Mouse (Mus musculus) bone marrow macrophage, adult 2 months (primary cell): ENCODE results near the gene Zfp978. TPM values are rescaled to one million over a fixed set of nuclear protein-coding genes. Genes with fewer than 3 reads are reported as not detected.
"Not testable (repeated sequence)": the region's sequence is repeated elsewhere in the genome, so short reads cannot be mapped to it uniquely, and the experiment has no call there.

Experiments
- H3K27ac ChIP-seq: 2 replicates; pipeline ENCODE4 v1.5.1; 2012; ENCODE audit warnings: low read depth, low read length; ENCODE audit not compliant: insufficient read depth
- H3K4me1 ChIP-seq: 2 replicates; pipeline ENCODE4 v1.6.1; 2012; ENCODE audit warnings: low read length; ENCODE audit not compliant: control insufficient read depth, insufficient read depth
- H3K4me3 ChIP-seq: 2 replicates; pipeline ENCODE4 v1.5.1; 2012; ENCODE audit warnings: mild to moderate bottlenecking, low read length, moderate library complexity; ENCODE audit not compliant: insufficient read depth
- CTCF ChIP-seq: IDR thresholded peaks from 2 replicates; pipeline ENCODE4 v1.5.1; 2012; ENCODE audit warnings: low read depth, mild to moderate bottlenecking, low read length, moderate library complexity
- POLR2A ChIP-seq: IDR thresholded peaks from 2 replicates; pipeline ENCODE4 v1.6.1; 2012; ENCODE audit warnings: mild to moderate bottlenecking, low read depth, low read length, borderline replicate concordance
- polyA plus RNA-seq: library from polyadenylated mRNA; stranded (reverse); fragments of >200 nt; gene quantifications from 2 replicates; pipeline ENCODE4 v1.2.4, GENCODE M21; 2012; ENCODE audit not compliant: missing spikeins, insufficient read depth, insufficient read length

Zfp978 gene
- 0.85 TPM in 1 of 2 replicates, not detected in the other for polyA plus RNA-seq

- not testable (repeated sequence) for H3K4me3 ChIP-seq, H3K27ac ChIP-seq, H3K4me1 ChIP-seq
Measured at GRCm38 (mm10) chr4:147361003-147361402, at the start of gene Zfp978. Gene Zfp978, plus strand, starts transcription at chr4:147361303.

DNA sequence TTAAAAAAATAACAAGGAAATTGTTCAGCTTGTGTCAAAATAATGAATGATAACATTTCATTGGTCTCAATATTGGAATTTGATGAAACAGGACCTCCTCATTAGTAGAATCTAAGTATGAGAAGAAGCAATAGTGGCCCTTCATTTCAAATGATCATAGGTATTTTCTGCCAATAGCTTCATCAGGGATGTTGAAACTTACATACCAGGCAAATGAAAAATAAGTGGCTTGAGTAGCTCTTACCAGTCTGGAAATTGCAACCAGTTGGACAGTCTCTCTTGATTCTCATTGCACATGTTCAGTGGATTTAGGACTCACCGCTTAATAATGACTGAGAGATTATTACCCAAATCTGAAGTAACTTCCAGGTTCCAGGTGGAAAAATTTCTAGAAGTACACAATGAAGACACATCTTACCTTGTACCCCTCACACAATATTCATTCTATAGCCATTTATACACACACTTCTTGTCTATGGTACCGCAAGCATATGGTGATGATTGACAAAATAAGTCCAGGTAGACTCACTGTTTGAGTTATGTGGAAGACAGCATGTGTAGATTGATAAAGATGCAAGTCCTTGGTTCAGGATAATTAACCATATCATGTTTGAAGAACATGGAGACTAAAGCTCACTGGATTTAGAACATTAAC lies 25.9 kb upstream of the Zfp978 start:
- not testable (repeated sequence) for H3K4me3 ChIP-seq, H3K4me1 ChIP-seq, H3K27ac ChIP-seq

- H3K27ac ChIP-seq, H3K4me3 ChIP-seq, H3K4me1 ChIP-seq: not testable (repeated sequence)
Measured at GRCm38 (mm10) chr4:147335691-147336367, 25.3 kb upstream of the Zfp978 start.

GRCm38 (mm10) chr4:147336368-147337195 lies 24.5 kb upstream of the Zfp978 start:
- not testable (repeated sequence) for H3K4me1 ChIP-seq, H3K4me3 ChIP-seq, H3K27ac ChIP-seq

DNA sequence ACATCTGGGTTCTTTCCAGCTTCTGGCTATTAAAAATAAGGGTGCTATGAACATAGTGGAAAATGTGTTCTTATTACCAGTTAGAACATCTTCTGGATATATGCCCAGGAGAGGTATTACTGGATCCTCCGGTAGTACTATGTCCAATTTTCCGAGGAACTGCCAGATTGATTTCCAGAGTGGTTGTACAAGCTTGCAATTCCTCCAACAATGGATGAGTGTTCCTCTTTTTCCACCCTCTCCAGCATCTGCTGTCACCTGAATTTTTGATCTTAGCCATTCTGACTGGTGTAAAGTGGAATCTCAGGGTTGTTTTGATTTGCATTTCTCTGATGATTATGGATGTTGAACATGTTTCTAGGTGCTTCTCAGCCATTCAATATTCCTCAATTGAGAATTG lies 23.6 kb upstream of the Zfp978 start:
- H3K4me1 ChIP-seq, H3K27ac ChIP-seq, H3K4me3 ChIP-seq: not testable (repeated sequence)

DNA sequence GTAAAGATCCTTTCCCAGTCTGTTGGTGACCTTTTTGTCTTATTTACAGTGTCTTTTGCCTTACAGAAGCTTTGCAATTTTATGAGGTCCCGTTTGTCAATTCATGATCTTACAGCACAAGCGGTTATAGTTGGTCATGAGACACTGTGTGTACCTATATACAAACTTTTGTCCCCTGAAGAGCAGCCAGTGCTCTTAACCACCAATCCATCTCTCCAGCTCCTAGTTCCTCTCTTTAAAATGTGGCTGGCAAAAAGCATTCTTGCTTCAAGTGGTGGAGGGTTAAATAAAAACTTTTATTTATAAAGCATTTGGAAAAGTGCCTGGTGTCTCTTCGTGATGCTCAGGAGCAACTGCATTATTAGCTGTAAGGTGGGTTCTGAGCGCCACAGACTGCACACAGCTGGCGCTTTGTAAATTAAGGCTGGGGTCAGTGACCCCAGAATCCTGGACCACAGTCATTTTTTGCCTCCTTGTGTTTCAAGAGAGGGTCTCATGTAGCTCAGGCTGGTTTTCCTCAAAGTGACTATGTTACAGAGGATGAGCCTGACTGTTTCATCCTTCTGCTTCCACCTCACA lies 23.0 kb upstream of the Zfp978 start:
- no peak for TF ChIP-seq POLR2A
- no peak for TF ChIP-seq CTCF
- no peak overlapping the region for H3K27ac ChIP-seq
- no peaks in the 10 kb centered on the region for H3K4me1 ChIP-seq
- no peak overlapping the region for H3K4me3 ChIP-seq

DNA sequence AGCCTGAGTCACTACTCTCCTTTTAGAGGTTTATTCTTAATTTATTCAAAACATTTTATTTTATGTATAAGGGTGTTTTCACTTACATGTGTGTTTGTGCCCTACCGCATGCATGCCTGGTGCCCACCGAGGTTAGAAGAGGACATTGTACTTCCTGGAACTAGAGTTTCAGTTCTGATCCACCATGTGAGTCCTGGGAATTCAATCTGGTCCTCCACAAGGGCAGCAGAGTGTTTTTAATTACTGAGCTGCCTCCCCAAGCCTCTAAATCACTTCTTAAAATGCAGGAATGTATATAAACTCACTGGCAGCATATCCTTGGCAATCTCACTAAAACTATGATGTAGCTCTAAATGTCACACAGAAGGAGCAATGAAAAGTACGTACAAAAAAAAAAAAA lies 22.4 kb upstream of the Zfp978 start:
- H3K4me1 ChIP-seq, result not testable (repeated sequence)

GRCm38 (mm10) chr4:147339601-147340219 lies 21.4 kb upstream of the Zfp978 start:
- not testable (repeated sequence) for H3K27ac ChIP-seq, H3K4me1 ChIP-seq

More for the DNA sequence above, 22.4 kb upstream of the Zfp978 start:
- not testable (repeated sequence) for H3K4me3 ChIP-seq, H3K27ac ChIP-seq

GRCm38 (mm10) chr4:147340236-147340635 lies 20.9 kb upstream of the Zfp978 start:
- H3K4me3 ChIP-seq, H3K4me1 ChIP-seq, H3K27ac ChIP-seq: not testable (repeated sequence)

More at GRCm38 (mm10) chr4:147339601-147340219, 21.4 kb upstream of the Zfp978 start:
- not testable (repeated sequence) for H3K4me3 ChIP-seq

DNA sequence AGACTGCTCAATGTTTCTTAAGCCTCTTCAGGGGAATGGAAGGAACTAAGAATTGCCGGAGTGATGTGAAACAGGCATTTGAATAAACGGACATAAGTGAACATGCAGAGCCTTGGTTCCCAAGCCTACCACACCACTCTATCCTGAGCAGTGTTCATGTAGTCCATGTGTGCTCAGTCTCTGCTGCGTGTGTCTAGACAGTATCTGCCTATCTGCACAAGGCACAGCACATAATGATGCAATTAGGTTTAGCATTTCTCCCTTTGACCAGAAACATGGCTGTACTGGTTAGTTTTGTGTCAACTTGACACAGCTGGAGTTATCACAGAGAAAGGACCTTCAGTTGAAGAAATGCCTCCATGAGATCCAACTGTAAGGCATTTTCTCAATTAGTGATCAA lies 20.2 kb upstream of the Zfp978 start:
- not testable (repeated sequence) for H3K4me1 ChIP-seq, H3K4me3 ChIP-seq, H3K27ac ChIP-seq

DNA sequence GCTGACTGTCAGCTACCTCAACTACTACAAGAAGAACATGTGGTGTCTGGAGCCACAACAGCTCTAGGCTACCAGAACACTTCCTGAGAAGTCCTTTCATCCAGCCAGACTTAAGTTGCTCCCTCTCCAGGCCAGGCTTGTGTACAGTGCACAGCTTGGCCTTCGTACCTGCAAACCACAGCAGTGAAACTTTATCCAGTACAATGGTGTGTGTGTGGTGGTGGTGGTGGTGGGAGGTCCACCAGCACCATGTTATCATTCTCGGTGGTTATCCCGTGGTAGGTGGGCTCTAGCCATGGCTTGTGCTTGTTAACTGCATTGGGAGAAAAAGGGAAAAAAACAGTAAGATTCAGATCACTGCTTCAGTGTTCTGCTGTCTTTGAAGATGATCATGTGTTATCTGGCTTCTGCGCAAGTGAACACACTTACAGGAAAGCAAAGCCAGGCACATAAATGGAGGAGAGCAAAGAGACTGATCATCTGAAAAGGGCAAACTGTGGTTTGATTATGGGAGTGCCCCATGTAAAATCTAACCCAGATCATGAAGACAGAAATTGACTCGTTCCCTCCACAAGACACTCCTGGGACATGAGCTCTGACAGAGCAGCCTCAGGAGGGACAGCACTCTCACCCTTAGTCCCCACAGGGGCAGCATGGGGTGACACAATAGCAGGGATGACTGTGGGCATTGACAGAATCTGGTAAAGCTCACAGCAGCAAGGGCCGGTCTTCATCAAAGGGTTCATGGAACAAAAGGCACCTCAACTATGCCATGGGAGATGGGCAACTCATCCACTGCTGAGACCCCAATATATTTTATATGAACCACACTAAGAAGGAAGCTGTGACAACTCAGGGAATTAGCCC lies 17.8 kb upstream of the Zfp978 start:
- H3K4me3 ChIP-seq, H3K4me1 ChIP-seq: not testable (repeated sequence)

DNA sequence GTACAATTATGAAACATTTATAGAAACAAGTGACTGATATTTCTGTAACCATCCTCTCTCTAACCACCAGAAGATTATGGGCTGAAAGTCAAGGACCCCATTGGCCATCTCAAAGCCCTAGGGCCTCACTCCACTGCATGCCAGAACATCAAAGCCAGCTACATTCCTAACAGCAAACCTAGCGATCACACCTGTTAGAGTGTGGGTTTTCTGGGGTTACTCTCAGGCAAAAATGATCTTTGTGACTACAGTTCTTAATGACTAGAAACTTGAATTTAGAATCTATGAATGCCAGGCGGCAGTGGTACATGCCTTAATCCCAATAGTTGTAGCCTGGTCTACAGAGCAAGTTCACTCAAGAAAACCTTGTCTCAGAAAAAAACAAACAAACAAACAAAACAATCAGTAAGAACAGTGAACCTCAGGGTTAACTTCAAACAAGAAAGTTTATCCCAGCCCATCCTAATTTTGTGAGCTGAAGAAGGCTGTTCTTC lies 16.0 kb upstream of the Zfp978 start:
- H3K27ac ChIP-seq, H3K4me1 ChIP-seq, H3K4me3 ChIP-seq: not testable (repeated sequence)

More for the DNA sequence above, 17.8 kb upstream of the Zfp978 start:
- H3K27ac ChIP-seq, result not testable (repeated sequence)

- not testable (repeated sequence) for H3K4me1 ChIP-seq, H3K27ac ChIP-seq, H3K4me3 ChIP-seq
Measured at GRCm38 (mm10) chr4:147346361-147347035, 14.6 kb upstream of the Zfp978 start.

- not testable (repeated sequence) for H3K4me3 ChIP-seq, H3K4me1 ChIP-seq, H3K27ac ChIP-seq
Measured at GRCm38 (mm10) chr4:147347300-147347699, 13.8 kb upstream of the Zfp978 start.
